Mouse (Mus musculus): ENCODE results near the gene Pofut1. TPM values are rescaled to one million over a fixed set of nuclear protein-coding genes. Genes with fewer than 3 reads are reported as not detected.
"Not testable (repeated sequence)": the region's sequence is repeated elsewhere in the genome, so short reads cannot be mapped to it uniquely, and the experiment has no call there.

The Pofut1 gene
- polyA plus RNA-seq, 1 experiment from 2014 or later, result 5.9 TPM

DNA sequence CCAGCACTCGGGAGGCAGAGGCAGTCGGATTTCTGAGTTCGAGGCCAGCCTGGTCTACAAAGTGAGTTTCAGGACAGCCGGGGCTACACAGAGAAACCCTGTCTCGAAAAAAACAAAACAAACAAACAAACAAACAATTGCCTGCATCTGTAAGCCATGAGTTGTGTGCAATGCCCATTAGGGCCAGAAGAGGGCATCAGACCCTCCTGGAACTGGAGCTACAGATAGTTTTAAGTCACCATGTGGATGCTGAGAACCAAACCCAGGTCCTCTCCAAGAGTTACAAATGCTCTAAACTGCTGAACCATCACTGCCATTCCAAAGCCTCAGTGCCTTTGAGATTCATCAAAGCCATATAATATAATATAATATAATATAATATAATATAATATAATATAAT lies 35.5 kb downstream of the Pofut1 start:
- WGBS, result 94% methylated on average over 5 of the region's 5 CpGs
- not testable (repeated sequence) for H3K9me3 ChIP-seq; H3K36me3 ChIP-seq (replicated peaks); DNase-seq (ENCODE audit: extremely low spot score, low spot score); H3K4me3 ChIP-seq; H3K27ac ChIP-seq; H3K27me3 ChIP-seq (ENCODE audit: poor library complexity, severe bottlenecking)
- peaks cover 10% of the 10 kb centered on the region for H3K4me1 ChIP-seq

- no peak overlapping the region for H3K27ac ChIP-seq
- H3K9me3 ChIP-seq, result no peaks in the 10 kb centered on the region
- H3K36me3 ChIP-seq (replicated peaks), result no peaks in the 10 kb centered on the region
- WGBS, result 89% methylated on average over 5 of the region's 5 CpGs
- H3K4me3 ChIP-seq, result no peak overlapping the region
- H3K4me1 ChIP-seq, result peaks cover 5% of the 10 kb centered on the region; the same call in 1 of the 2 replicates
- no peak for DNase-seq (ENCODE audit: extremely low spot score, low spot score)
- H3K27me3 ChIP-seq (ENCODE audit: poor library complexity, severe bottlenecking), result no peaks in the 10 kb centered on the region
Measured at GRCm38 (mm10) chr2:153278357-153278756, 37.0 kb downstream of the Pofut1 start.

DNA sequence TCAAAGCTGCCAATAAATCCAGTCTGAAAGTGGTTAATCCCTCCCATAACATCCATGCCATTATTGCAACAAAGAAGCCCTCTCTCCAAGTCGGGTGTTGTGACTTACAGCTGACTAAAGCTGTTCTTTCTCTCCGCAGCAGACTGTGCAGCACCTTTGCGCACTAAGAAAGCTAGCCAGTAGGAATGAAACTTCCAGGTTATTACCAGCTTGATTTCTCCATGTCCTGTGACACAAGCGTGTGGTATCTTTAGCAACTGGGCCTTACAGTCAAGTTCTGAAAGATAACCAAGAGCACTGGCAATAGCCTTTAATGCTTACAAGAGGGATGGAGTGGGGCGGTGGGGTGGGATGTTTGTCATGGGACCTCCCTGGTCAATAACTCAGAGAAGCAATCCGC lies 42.6 kb downstream of the Pofut1 start:
- WGBS, result 89% methylated on average over 6 of the region's 6 CpGs
- H3K4me1 ChIP-seq, result no peaks in the 10 kb centered on the region
- no peaks in the 10 kb centered on the region for H3K27me3 ChIP-seq (ENCODE audit: poor library complexity, severe bottlenecking)

DNA sequence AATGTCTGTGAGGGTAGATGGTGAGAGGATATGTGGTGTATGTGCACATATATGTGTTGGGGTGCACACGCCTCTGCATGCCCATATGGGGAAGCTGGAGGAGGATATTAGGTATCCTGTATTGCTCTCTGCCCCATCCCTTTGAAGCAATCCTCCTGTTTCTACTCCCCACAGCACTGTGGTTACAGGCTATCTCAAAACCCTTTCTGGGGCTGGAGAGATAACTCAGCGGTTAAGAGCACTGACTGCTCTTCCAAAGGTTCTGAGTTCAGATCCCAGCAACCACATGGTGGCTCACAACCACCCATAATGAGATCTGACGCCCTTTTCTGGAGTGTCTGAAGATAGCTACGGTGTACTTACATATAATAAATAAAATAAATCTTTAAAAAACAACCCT lies 45.2 kb downstream of the Pofut1 start:
- H3K27ac ChIP-seq, result no peak overlapping the region
- no peaks in the 10 kb centered on the region for H3K9me3 ChIP-seq
- H3K36me3 ChIP-seq (replicated peaks), result no peaks in the 10 kb centered on the region
- WGBS, result 85% methylated on average over 4 of the region's 4 CpGs
- DNase-seq (ENCODE audit: extremely low spot score, low spot score), result no peak
- H3K4me3 ChIP-seq, result no peak overlapping the region
- H3K4me1 ChIP-seq, result peaks cover 11% of the 10 kb centered on the region
- no peaks in the 10 kb centered on the region for H3K27me3 ChIP-seq (ENCODE audit: poor library complexity, severe bottlenecking)

More for the DNA sequence above, 42.6 kb downstream of the Pofut1 start:
- DNase-seq (ENCODE audit: extremely low spot score, low spot score), result no peak
- Histone ChIP-seq H3K9me3 (no peaks in the 10 kb centered on the region), H3K27ac (no peak overlapping the region), H3K4me3 (no peak overlapping the region), H3K36me3 (replicated peaks) (no peaks in the 10 kb centered on the region)

- Histone ChIP-seq H3K4me1 (peaks cover 24% of the 10 kb centered on the region), H3K27ac (no peak overlapping the region), H3K9me3 (no peaks in the 10 kb centered on the region), H3K4me3 (no peak overlapping the region), H3K27me3 (ENCODE audit: poor library complexity, severe bottlenecking) (no peaks in the 10 kb centered on the region), H3K36me3 (replicated peaks) (no peaks in the 10 kb centered on the region)
- no peak for DNase-seq (ENCODE audit: extremely low spot score, low spot score)
- 88% methylated on average over 6 of the region's 6 CpGs for WGBS
Measured at GRCm38 (mm10) chr2:153287835-153288234, 46.5 kb downstream of the Pofut1 start.

DNA sequence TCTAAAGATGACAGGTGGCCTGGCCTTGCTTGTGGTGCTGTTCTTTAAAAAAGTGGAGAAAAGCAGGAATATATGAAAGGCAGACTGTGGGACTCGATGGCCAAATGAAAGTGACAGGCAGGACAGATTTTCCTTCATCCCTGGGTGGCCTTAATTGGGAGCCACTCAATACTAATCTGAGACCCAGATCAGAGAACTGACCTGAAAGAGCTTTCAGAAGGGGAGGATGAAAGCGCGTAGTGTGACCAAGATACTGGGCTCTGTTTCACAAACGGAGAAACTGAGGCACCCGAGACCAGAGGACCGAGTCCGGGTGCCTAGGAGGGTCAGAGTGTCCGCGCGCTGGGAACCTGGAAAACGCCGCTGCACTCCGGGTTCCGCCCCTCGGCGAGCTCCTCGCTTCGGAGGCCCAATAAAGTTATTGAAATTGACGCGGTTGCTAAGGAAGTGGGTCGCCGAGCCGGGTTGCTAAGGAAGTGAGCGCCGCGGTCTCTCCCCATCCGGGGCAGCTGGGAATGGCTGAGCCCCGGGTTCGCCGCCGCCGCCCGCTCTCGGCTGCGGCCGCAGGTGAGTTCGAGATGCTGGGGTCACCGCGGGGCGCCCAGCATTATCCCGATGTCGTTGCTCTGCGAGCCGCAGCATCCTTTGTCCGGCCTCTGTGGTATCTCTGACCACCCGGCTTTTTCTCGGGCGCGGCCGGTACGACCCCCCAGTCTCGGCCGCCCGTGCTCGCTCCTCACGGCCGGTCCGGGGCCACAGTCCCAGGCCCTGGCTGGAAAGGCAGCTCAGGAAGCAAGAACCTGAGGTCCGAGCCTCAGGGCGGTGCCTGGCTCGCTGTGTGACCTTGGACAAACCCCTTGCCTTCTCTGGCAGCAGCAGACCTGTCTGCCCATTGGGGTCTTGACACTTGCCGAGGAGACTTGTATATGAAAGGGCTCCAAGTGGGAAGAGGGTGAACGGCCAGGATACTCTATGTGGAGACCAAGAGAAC lies 49.9 kb downstream of the Pofut1 start, which contains the start of gene Kif3b:
TSS of gene Kif3b (plus strand) at position 476 of the 991 bp plus-strand sequence.
- Histone ChIP-seq H3K4me3 (peak within 1 kb of the TSS; percentile 93), H3K27me3 (ENCODE audit: poor library complexity, severe bottlenecking) (no peaks in the 10 kb centered on the region), H3K36me3 (replicated peaks) (peaks cover 6% of the 10 kb centered on the region; the same call in 1 of the 2 replicates), H3K9me3 (no peaks in the 10 kb centered on the region), H3K4me1 (peaks cover 24% of the 10 kb centered on the region), H3K27ac (peak within 1 kb of the TSS; percentile 86)
- WGBS, result under 1% methylated on average over 63 of the region's 63 CpGs
- DNase-seq (ENCODE audit: extremely low spot score, low spot score), result peak; percentile 88

GRCm38 (mm10) chr2:153292305-153292861 lies 51.0 kb downstream of the Pofut1 start:
- DNase-seq (ENCODE audit: extremely low spot score, low spot score), result no peak
- H3K4me3 ChIP-seq, result peak overlapping the region; percentile 93
- no peaks in the 10 kb centered on the region for H3K27me3 ChIP-seq (ENCODE audit: poor library complexity, severe bottlenecking)
- 57% methylated on average over 7 of the region's 7 CpGs for WGBS
- peaks cover 9% of the 10 kb centered on the region; the same call in 1 of the 2 replicates for H3K36me3 ChIP-seq (replicated peaks)
- no peaks in the 10 kb centered on the region for H3K9me3 ChIP-seq
- H3K27ac ChIP-seq, result no peak overlapping the region
- peaks cover 24% of the 10 kb centered on the region for H3K4me1 ChIP-seq

DNA sequence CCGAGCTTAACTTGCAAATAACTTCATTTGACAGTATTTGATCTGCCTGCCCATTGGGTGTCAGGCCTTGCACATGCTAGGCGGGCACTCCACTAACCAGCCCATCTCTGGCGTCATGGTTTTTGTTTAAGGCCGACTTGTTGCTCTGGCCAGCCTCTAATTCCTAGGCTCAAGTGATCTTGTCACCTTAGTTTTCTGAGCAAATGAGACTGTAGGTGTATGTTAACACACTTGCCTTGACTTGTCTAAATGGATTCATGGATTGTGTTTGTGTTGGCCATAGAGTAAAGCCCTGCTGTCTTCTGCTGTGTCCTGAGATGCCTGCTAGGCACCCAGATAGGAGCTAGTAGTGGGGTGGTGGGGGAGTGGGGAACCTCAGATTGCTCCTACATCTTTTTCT lies 53.9 kb downstream of the Pofut1 start:
- no peak overlapping the region for H3K4me3 ChIP-seq
- H3K9me3 ChIP-seq, result no peaks in the 10 kb centered on the region
- peaks cover 9% of the 10 kb centered on the region; the same call in 1 of the 2 replicates for H3K36me3 ChIP-seq (replicated peaks)
- WGBS, result 89% methylated on average over 4 of the region's 4 CpGs
- H3K27ac ChIP-seq, result no peak overlapping the region
- H3K27me3 ChIP-seq (ENCODE audit: poor library complexity, severe bottlenecking), result no peaks in the 10 kb centered on the region
- H3K4me1 ChIP-seq, result peaks cover 24% of the 10 kb centered on the region
- DNase-seq (ENCODE audit: extremely low spot score, low spot score), result no peak

GRCm38 (mm10) chr2:153297771-153298170 lies 56.4 kb downstream of the Pofut1 start:
- H3K27ac ChIP-seq, result no peak overlapping the region
- WGBS, result 89% methylated on average over 4 of the region's 4 CpGs
- no peak for DNase-seq (ENCODE audit: extremely low spot score, low spot score)
- peaks cover under 1% of the 10 kb centered on the region for H3K4me1 ChIP-seq
- no peaks in the 10 kb centered on the region for H3K27me3 ChIP-seq (ENCODE audit: poor library complexity, severe bottlenecking)
- H3K9me3 ChIP-seq, result no peaks in the 10 kb centered on the region
- H3K4me3 ChIP-seq, result no peak overlapping the region
- peaks cover 9% of the 10 kb centered on the region; the same call in 1 of the 2 replicates for H3K36me3 ChIP-seq (replicated peaks)

DNA sequence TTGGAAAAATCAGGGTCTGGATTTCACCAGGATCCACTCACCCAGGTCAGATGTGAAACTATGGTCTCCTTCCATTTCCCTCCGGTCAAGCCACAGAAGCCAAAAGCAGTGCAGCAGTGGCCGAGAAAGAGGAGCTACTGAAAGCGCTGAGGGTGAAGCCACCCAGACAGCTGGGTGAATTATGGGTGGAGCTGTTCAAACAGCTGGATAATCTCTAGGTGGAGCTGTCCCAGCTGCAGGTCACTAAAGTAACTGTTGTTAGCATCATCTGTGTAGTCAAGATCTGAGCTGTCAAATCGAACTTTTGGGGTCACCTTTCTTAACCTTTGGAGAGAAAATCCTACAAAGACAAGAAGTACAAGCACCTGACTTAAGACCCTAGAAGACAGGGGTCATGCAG lies 57.1 kb downstream of the Pofut1 start:
- H3K4me1 ChIP-seq, result no peaks in the 10 kb centered on the region; the same call in 1 of the 2 replicates
- H3K9me3 ChIP-seq, result no peaks in the 10 kb centered on the region
- no peak overlapping the region for H3K4me3 ChIP-seq
- H3K27ac ChIP-seq, result no peak overlapping the region
- whole genome bisulfite sequencing, result 86% methylated on average over 4 of the region's 4 CpGs
- DNase-seq (ENCODE audit: extremely low spot score, low spot score), result no peak
- no peaks in the 10 kb centered on the region for H3K27me3 ChIP-seq (ENCODE audit: poor library complexity, severe bottlenecking)
- peaks cover 15% of the 10 kb centered on the region for H3K36me3 ChIP-seq (replicated peaks)

DNA sequence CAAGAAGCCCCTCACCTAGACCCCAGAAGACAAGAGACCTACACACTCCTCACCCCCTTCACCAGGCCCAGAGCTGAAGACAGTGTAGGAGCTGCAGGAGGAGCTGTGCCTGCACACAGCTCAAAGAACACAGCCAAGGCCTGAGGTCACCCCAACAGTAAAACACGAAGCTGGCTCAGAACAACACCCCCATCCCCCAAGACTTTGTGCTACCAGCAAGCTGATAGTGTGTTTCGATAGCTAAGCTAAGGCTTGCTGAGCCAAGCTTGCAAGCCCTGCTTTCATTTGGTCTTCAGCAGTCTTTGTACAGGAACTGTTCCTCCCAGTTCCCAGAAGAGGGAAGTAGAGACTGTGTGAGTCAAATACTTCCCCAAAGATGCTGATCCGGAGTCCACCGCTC lies 57.5 kb downstream of the Pofut1 start:
- WGBS, result 82% methylated on average over 4 of the region's 4 CpGs
- no peaks in the 10 kb centered on the region for H3K4me1 ChIP-seq

GRCm38 (mm10) chr2:153301123-153301522 lies 59.8 kb downstream of the Pofut1 start:
- 94% methylated on average over 5 of the region's 5 CpGs for WGBS
- Histone ChIP-seq H3K4me3 (no peak overlapping the region), H3K4me1 (no peaks in the 10 kb centered on the region), H3K27ac (no peak overlapping the region), H3K27me3 (ENCODE audit: poor library complexity, severe bottlenecking) (no peaks in the 10 kb centered on the region), H3K36me3 (replicated peaks) (peaks cover 10% of the 10 kb centered on the region), H3K9me3 (no peaks in the 10 kb centered on the region)
- DNase-seq (ENCODE audit: extremely low spot score, low spot score), result no peak

More for the DNA sequence above, 57.5 kb downstream of the Pofut1 start:
- Histone ChIP-seq H3K9me3 (no peaks in the 10 kb centered on the region), H3K27me3 (ENCODE audit: poor library complexity, severe bottlenecking) (no peaks in the 10 kb centered on the region), H3K36me3 (replicated peaks) (peaks cover 15% of the 10 kb centered on the region), H3K4me3 (no peak overlapping the region), H3K27ac (no peak overlapping the region)
- DNase-seq (ENCODE audit: extremely low spot score, low spot score), result no peak

DNA sequence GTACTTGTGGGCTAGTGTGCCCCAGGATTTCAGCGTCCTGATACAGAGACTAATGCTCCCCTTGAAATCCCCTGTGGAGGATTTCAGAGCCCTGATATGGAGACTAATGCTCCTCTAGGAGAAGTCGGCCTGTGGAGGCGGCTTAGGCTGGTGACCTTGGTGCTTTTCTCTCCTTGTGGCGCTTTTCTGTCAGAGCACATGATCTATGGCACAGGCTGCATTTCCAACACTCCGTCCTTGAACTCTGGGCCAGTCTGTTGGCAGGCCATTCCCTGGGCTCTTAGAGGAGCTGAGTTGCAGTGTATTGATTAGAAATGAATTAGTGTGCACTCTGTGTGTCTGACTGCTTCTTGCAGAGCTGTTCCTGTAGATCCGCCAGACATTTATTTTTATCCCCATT lies 63.9 kb downstream of the Pofut1 start:
- no peak overlapping the region for H3K4me3 ChIP-seq
- H3K4me1 ChIP-seq, result no peaks in the 10 kb centered on the region
- H3K27me3 ChIP-seq (ENCODE audit: poor library complexity, severe bottlenecking), result no peaks in the 10 kb centered on the region
- H3K27ac ChIP-seq, result no peak overlapping the region
- no peaks in the 10 kb centered on the region for H3K9me3 ChIP-seq
- no peak for DNase-seq (ENCODE audit: extremely low spot score, low spot score)
- WGBS, result 88% methylated on average over 6 of the region's 6 CpGs
- H3K36me3 ChIP-seq (replicated peaks), result peaks cover 6% of the 10 kb centered on the region

Measured in forebrain, embryonic 10.5 days (tissue).